Mouse (Mus musculus): ENCODE data around the gene Map3k3. TPM values are rescaled to one million over a fixed set of nuclear protein-coding genes. Genes with fewer than 3 reads are reported as not detected.

The Map3k3 gene
- 8.8 and 10.1 TPM in 2 replicates for polyA plus RNA-seq (2012; ENCODE audit: insufficient read depth, insufficient read length, missing spikeins)

DNA sequence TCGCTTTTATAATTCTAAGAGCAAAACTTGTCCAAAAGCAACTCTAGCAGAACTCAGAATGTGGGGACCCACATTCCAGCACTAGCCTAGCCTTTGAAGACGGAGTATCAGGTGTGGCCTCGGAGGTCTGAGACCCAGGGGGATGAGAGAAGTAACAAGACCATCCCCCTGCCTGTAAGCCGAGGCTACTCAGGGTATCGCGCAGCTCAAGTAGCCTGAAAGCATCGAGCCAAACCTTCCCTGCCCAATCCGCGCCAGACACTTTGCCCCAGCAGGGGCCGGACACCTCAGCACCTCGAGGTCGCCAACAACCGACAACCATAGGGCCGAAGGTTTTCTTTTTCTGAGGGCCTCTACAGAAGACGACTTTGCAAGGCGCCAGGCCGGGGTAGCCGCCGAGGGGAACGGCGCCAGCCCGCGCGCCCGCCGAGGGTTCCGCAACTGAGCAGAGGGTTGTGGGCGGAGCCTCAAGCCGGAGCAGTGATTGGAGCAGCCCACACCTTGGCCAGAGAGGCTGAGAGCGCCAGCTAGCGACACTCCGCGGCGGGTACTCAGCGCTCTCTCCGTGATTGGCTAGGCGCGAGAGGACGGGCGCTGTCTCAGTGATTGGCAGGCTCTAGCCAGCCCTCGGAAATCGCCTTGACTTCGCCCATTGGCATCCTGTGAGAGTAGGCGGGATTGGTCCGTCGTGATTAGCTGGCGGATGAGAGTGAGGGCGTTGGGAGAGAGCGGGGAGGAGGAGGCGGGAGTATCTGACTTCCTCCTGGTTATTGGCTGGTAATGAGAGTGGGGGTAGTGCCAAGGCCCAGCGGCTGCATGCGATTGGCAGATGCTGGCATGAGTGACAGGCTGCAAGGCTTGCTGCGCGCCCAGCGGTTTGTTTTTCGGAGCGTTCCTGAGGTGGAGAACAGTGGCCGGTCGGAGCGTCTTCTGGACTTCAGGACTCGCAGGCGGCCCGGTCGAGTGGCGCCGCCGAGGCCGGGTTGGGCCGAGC is at the start of gene Map3k3:
Map3k3 (plus strand) TSS at position 906 of the 994 bp plus-strand sequence.
- H3K4me1 ChIP-seq (ENCODE audit: control insufficient read depth, insufficient read depth, insufficient read length, low read length): peaks cover 8% of the 10 kb centered on the region; the same call in 1 of the 2 replicates
- H3K27ac ChIP-seq (replicated peaks; ENCODE audit: low read depth, low read length): peak within 1 kb of the TSS; percentile 88
- peak within 1 kb of the TSS; percentile 96 for H3K4me3 ChIP-seq (ENCODE audit: insufficient read depth, low read depth, low read length)

GRCm38 (mm10) chr11:106034986-106035385 is 49.4 kb upstream of the Map3k3 start:
- 0 out of 2 replicates have a peak overlapping the region, but pooled peaks have one; percentile 2 for H3K4me3 ChIP-seq (ENCODE audit: insufficient read depth, low read depth, low read length)

DNA sequence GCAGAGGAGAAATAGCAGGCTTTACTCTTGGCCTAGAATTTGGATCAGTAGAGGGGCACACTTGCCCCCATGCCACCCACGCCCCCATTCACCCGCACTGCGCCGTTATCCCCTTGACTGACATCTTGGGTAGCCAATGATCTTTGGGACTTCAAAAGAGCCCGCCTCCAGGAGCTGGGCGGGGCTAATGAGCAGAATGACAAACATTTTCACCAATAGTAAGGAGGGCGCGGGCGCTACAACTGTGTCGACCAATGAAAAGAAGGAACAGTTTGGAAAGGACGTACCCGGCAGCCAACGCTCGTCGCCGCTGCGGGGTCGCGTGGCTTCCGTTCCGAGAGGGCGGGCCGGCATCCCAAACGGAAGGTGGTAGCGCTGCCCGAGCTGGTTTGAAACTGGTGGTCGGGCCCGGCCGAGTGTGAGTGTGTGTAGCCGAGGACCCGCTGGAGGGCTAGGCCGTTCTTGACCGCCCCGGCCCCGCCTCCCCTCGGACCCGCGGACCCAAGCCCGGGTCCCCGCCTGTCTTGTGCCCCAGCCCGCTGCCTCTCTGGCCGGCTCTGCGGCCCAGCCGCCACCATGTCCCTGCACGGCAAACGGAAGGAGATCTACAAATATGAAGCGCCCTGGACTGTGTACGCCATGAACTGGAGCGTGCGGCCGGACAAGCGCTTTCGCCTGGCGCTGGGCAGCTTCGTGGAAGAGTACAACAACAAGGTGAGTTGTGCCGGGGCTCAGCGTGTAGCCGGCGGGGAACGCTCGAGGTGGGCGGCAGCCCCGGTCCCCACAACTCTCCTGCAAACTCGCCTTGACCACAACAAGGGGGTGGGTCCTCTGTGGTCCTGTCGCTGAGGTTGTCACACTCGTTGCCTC is 47.6 kb upstream of the Map3k3 start, which contains the start of gene Dcaf7:
Dcaf7 (plus strand) TSS at position 325 of the 870 bp plus-strand sequence.
- peak within 1 kb of the TSS; percentile 11; the same call in 1 of the 2 replicates for H3K27ac ChIP-seq (replicated peaks; ENCODE audit: low read depth, low read length)
- H3K4me3 ChIP-seq (ENCODE audit: insufficient read depth, low read depth, low read length): peak within 1 kb of the TSS; percentile 93
- H3K4me1 ChIP-seq (ENCODE audit: control insufficient read depth, insufficient read depth, insufficient read length, low read length): peaks cover 22% of the 10 kb centered on the region; the same call in 1 of the 2 replicates

More at GRCm38 (mm10) chr11:106034986-106035385, 49.4 kb upstream of the Map3k3 start:
- H3K27ac ChIP-seq (replicated peaks; ENCODE audit: low read depth, low read length): peak overlapping the region; percentile 88; the same call in 1 of the 2 replicates
- peaks cover 17% of the 10 kb centered on the region; the same call in 1 of the 2 replicates for H3K4me1 ChIP-seq (ENCODE audit: control insufficient read depth, insufficient read depth, insufficient read length, low read length)

GRCm38 (mm10) chr11:106037418-106037751 is 47.0 kb upstream of the Map3k3 start:
- peak overlapping the region; percentile 93 for H3K4me3 ChIP-seq (ENCODE audit: insufficient read depth, low read depth, low read length)
- H3K4me1 ChIP-seq (ENCODE audit: control insufficient read depth, insufficient read depth, insufficient read length, low read length): peaks cover 22% of the 10 kb centered on the region; the same call in 1 of the 2 replicates
- 0 out of 2 replicates have a peak overlapping the region, but pooled peaks have one; percentile 11 for H3K27ac ChIP-seq (replicated peaks; ENCODE audit: low read depth, low read length)

- H3K4me3 ChIP-seq (ENCODE audit: insufficient read depth, low read depth, low read length): no peak overlapping the region
- H3K27ac ChIP-seq (replicated peaks; ENCODE audit: low read depth, low read length): no peak overlapping the region
- H3K4me1 ChIP-seq (ENCODE audit: control insufficient read depth, insufficient read depth, insufficient read length, low read length): peaks cover 8% of the 10 kb centered on the region; the same call in 1 of the 2 replicates
Observed at GRCm38 (mm10) chr11:106044349-106044748, 40.1 kb upstream of the Map3k3 start.

- H3K27ac ChIP-seq (replicated peaks; ENCODE audit: low read depth, low read length): no peak overlapping the region
- no peak overlapping the region for H3K4me3 ChIP-seq (ENCODE audit: insufficient read depth, low read depth, low read length)
- H3K4me1 ChIP-seq (ENCODE audit: control insufficient read depth, insufficient read depth, insufficient read length, low read length): 0 out of 2 replicates have a peak, but pooled peaks cover 4% of the 10 kb centered on the region
Observed at GRCm38 (mm10) chr11:106045256-106045655, 39.2 kb upstream of the Map3k3 start.

- Histone ChIP-seq H3K4me1 (ENCODE audit: control insufficient read depth, insufficient read depth, insufficient read length, low read length) (no peaks in the 10 kb centered on the region), H3K27ac (replicated peaks; ENCODE audit: low read depth, low read length) (no peak overlapping the region), H3K4me3 (ENCODE audit: insufficient read depth, low read depth, low read length) (no peak overlapping the region)
Observed at GRCm38 (mm10) chr11:106045780-106046179, 38.6 kb upstream of the Map3k3 start.

DNA sequence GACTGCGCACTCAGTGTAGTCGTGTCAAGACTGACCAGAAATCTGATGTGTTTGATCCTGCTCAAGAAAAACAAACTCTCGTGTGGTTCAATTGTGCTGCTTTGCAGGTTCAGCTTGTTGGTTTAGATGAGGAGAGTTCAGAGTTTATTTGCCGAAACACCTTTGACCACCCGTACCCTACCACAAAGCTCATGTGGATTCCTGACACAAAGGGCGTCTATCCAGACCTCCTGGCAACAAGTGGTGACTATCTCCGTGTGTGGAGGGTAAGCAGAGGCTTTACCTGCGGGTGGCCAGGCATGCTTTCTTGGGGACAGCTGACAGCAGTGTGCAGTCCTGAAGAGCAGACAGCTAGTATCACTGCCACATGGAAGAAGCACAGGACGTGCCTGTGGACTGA is 37.8 kb upstream of the Map3k3 start:
- Histone ChIP-seq H3K4me3 (ENCODE audit: insufficient read depth, low read depth, low read length) (no peak overlapping the region), H3K4me1 (ENCODE audit: control insufficient read depth, insufficient read depth, insufficient read length, low read length) (no peaks in the 10 kb centered on the region), H3K27ac (replicated peaks; ENCODE audit: low read depth, low read length) (no peak overlapping the region)

- H3K27ac ChIP-seq (replicated peaks; ENCODE audit: low read depth, low read length): no peak overlapping the region
- no peak overlapping the region for H3K4me3 ChIP-seq (ENCODE audit: insufficient read depth, low read depth, low read length)
- H3K4me1 ChIP-seq (ENCODE audit: control insufficient read depth, insufficient read depth, insufficient read length, low read length): no peaks in the 10 kb centered on the region
Observed at GRCm38 (mm10) chr11:106053921-106054320, 30.5 kb upstream of the Map3k3 start.

GRCm38 (mm10) chr11:106054600-106054999 is 29.8 kb upstream of the Map3k3 start:
- Histone ChIP-seq H3K4me1 (ENCODE audit: control insufficient read depth, insufficient read depth, insufficient read length, low read length) (no peaks in the 10 kb centered on the region), H3K27ac (replicated peaks; ENCODE audit: low read depth, low read length) (no peak overlapping the region), H3K4me3 (ENCODE audit: insufficient read depth, low read depth, low read length) (no peak overlapping the region)

DNA sequence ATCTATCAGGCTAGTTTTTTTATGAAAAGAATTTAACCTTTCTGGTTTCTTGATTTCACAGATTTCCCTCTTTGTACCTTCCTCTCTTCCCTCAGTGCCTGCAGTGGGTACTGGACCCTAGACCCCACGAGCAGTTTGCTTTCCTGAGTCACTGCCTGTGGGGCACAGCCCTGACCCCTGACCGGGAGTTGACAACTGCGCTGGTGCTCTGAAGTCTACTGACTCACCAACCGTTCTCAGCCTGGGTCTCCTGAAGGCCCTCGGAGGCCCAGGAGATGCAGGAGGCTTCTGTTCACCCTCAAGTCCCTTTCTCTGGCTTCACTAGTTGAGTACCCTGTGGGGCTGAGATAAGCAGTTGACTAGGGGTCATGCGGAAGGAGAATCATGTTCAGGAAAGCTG is 29.1 kb upstream of the Map3k3 start:
- no peaks in the 10 kb centered on the region for H3K4me1 ChIP-seq (ENCODE audit: control insufficient read depth, insufficient read depth, insufficient read length, low read length)
- no peak overlapping the region for H3K27ac ChIP-seq (replicated peaks; ENCODE audit: low read depth, low read length)
- H3K4me3 ChIP-seq (ENCODE audit: insufficient read depth, low read depth, low read length): no peak overlapping the region

- no peaks in the 10 kb centered on the region for H3K4me1 ChIP-seq (ENCODE audit: control insufficient read depth, insufficient read depth, insufficient read length, low read length)
- no peak overlapping the region for H3K27ac ChIP-seq (replicated peaks; ENCODE audit: low read depth, low read length)
- no peak overlapping the region for H3K4me3 ChIP-seq (ENCODE audit: insufficient read depth, low read depth, low read length)
Observed at GRCm38 (mm10) chr11:106056819-106057491, 27.5 kb upstream of the Map3k3 start.

DNA sequence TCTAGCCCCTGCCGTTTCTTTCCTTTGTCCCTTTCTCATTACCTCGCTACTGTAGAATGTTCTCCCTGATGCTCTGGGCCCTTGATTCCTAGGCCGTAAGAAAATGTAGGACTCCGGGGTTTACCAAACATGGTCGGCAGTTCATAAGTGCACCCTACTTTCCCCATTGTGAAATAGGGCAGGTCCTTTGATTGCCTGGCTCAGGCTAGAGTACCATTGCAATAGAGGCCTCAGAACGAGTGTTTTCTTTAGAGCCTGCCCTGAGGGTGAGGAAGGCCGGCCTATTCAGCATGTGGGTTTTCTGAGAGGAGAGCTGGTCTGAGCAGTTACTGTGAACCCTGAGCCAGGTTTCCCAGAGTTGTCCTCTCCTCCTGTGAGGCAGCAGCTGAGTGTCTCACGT is 26.4 kb upstream of the Map3k3 start:
- Histone ChIP-seq H3K27ac (replicated peaks; ENCODE audit: low read depth, low read length) (no peak overlapping the region), H3K4me1 (ENCODE audit: control insufficient read depth, insufficient read depth, insufficient read length, low read length) (no peaks in the 10 kb centered on the region), H3K4me3 (ENCODE audit: insufficient read depth, low read depth, low read length) (no peak overlapping the region)

- no peak overlapping the region for H3K4me3 ChIP-seq (ENCODE audit: insufficient read depth, low read depth, low read length)
- H3K27ac ChIP-seq (replicated peaks; ENCODE audit: low read depth, low read length): no peak overlapping the region
- no peaks in the 10 kb centered on the region for H3K4me1 ChIP-seq (ENCODE audit: control insufficient read depth, insufficient read depth, insufficient read length, low read length)
Observed at GRCm38 (mm10) chr11:106060549-106060948, 23.9 kb upstream of the Map3k3 start.
